Mouse (Mus musculus) frontal cortex, postnatal 25 days (tissue): ENCODE results near the gene Fmn2.

Source experiments
- DNase-seq, 2 experiments: peaks; one replicate each; pipeline ENCODE4 v3.0.0; 2022; ENCODE audit warnings: low spot score in 2 of 2

Fmn2 gene

DNA sequence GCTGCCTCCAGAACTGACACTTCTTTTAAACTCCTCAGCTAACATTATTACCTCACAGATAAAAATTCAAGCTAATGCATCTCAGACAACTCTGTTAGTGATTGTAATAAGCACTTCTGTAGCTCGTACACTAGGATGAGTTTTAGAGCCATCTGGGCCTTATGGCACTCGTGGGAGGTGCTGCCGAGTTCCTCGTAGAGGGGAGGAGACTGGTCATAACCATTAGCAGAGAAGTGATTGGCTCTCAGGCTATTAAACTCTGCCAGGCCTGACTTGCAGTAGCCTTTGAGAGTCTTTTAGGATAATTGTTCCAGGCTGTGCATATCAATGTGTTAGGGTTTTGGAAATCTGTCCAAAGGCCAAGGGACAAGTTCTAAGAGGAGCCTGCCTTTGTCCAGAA, 55.6 kb downstream of the Fmn2 start:
- DNase-seq = no peak

DNA sequence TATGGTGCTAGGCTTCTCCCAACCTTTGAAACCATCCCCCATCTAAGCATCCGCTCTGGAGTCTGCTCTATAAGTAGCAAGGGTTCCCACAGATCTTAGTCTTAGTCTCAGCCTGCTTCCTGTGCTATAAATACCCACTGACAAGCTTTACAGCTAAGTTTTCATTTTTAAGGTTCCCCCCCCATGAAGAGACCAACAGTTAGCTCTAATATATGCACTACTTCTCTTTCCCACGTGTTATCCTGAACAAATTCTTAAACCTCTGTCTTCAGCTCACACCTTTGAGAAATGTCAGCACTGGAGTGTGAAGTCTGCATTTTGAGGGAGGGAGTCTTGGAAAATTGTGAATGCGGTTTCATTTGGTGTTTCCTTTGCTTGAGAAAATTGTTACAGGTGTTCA, 56.2 kb downstream of the Fmn2 start:
- DNase-seq = no peak

DNA sequence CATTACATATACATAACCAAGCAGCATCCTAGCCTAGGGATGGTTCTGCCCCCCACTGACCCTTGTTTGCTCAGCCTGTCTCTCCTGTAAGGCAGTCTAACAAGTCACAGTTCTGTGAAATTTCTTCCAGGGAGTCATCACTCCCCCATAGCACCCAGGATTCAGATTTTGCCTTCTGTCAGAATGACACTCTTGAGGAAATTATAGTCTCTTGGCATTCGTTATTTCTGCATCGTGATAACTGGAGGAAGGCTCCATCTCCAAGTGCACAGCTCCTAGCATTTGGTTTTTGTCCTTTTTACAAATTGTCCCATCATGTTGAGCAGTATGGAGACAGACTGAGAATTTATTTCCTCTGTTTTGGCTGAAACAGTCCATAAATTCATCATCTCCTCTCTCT, 56.9 kb downstream of the Fmn2 start:
- no peak for DNase-seq

DNA sequence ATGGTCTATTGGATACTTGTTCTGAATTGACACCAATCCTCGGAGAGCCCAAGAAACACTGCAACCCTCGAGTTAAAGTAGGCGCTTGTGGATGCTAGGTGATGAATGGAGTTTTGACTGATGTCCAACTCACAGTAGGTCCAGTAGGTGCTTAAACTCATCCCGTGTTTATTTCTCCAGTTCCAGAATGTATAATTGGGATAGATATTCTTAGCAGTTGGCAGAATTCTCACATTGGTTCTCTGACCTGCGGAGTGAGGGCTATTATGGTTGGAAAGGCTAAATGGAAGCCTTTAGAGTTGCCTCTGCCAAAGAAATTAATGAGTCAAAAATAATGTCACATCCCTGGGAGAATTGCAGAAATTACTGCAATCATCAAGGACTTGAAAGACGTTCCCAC, 62.9 kb downstream of the Fmn2 start:
- no peak for DNase-seq

DNA sequence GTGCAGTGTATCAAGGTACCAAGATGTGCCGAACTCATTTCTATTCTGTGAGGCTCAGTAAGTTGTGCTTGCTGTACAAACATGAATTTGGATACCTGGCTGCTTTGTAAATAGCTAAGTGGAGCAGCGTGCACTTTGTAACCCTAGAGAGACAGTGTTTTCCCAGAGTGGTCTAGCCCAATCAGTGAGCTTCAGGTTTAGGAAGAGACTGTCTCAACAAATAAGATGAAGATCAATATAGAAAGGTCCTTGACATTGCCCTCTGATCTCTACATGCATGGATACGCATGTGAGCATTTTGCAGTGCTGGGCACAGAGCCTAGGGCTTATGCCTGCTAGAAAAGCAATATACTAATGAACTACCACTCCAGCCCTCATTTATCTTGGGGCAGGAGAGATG, 67.0 kb downstream of the Fmn2 start:
- DNase-seq = no peak

DNA sequence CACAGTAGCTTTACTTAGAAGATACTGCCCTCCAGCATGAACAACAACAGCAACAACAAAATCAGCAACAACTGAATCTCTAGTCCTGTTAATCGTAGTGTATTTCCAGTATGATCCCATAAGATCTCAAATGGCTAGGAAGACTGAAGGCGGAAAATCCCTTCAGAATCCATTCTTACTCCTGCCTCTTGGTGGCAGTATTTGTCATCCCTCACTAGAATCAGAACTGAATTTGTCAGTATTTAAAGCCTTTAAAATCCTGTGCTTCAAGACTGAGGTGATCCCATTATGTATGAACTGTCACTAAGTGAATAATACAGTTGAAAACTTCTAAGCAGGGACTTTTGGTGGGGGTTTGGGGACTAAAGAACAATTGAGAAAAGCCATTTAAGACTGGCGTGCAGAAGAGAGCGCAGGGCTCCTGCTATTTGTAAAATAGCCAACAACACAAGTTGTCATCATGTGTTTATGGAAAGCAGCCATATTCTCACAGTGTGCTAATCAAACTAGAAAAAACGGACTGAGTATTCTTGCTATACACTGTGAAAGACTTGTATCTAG, 90.9 kb downstream of the Fmn2 start:
- DNase-seq = no peak

DNA sequence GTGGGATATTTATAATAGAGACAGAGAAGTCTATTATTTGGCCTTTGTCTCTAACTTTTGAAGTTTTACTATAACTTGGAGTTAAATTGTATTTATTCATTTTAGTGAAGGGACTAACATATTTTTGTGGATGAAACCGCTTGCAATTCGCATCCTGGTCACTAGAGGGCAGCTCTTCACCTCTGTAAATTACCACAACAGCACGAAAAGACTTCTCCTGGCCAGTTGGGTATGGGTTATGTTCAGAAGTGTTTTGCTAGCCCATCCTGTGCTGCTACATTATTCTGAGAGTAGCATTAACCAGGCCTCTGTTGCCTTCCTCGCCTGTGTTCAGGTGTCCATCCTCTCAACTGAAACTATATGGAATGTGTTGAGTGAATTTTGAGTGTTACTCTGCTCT, 93.4 kb downstream of the Fmn2 start:
- peak; percentile 65 to 72 for DNase-seq

DNA sequence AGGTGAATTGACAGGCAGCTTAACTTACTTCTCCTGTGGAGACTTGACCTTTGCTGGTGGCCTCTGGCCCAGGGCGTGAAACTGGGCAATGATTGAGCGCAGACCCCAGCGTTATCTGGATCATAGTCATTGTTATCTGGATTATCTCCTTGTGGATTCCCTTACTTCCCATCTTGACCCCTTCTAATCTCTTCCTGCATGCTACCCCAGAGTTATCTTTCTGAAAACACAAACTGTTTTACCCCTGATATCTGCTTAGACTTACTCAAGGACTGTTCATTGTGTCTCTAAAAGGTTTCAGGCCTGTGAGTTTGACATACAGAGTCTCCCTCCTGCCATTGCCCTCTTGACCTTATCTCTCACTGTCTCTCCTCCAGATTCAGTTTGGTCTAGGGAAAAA, 95.9 kb downstream of the Fmn2 start:
- DNase-seq = no peak

DNA sequence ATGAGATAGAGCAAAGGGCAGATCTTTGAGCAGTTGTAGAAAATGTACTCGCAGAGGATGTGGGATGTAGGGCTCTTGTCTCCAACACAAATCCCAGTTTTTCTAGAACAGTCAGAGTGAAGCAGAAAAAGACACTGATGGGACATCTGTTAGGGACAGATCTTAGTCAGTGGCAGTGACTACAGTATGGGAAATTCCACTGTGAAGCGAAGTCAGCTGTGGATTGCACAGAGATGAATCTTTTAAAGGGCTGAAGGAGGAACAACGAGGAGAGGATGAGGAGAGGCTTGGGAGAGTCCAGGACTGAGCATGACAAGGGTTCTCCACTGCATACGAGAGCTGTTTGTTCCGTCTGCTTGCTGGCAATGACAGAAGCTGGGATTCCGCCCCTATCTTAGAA, 96.6 kb downstream of the Fmn2 start:
- DNase-seq = no peak

DNA sequence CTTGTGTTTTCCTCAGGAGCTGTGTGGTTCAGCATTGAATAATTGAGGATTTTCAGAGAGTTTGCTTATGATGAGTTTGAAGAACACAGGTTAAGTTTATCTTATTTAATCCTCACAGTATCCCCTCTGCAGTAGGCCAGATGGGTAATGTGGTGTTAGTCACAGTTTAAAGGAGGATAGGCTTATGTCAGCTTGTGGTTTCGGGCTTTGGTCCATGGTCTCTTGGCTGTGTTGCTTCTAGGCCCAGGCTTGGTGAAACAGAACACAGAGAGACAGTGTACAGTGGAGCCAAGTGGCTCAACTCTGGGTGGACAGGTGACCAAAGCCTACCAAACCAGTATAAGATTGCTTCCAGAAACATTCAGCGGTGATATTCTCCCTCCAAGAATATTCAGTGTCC, 98.4 kb downstream of the Fmn2 start:
- DNase-seq = no peak

DNA sequence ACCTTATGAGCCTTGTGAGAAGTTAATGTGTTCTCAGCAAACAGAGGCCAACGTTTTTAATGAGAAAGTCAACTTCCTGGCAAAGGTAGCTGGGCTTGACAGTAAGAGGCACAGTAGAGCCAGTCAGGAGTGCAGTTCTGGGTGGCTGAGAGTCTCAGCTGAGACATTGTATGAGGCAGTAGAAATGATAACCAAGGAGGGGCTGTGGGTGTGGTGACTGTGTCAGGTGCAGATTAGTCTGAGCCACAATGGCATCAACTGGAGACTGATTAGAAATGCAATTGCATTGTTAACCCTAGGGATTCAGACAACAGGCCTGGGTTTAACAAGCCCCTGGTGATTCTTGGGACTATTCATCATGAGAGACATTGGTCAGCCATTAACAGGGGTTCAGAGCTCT, 99.0 kb downstream of the Fmn2 start:
- DNase-seq = no peak

DNA sequence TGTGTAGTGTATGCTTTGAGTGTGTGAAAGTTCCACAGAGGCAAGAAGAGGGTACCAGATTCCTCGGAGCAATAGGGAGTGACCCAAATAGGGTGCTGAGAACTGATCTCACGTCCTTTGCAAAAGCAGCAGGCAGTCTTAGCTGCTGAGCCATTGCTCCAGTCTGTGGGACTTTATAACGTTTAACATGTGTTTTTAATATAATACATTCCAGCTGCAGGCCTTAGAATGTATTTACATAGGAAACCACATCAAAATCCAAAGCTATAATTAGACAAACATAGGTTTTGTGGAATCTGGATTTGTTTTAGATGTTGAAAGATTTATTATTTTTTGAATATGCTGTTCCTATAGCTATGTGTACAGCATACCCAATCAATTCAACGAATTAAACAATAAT, 115.7 kb downstream of the Fmn2 start:
- DNase-seq = no peak

DNA sequence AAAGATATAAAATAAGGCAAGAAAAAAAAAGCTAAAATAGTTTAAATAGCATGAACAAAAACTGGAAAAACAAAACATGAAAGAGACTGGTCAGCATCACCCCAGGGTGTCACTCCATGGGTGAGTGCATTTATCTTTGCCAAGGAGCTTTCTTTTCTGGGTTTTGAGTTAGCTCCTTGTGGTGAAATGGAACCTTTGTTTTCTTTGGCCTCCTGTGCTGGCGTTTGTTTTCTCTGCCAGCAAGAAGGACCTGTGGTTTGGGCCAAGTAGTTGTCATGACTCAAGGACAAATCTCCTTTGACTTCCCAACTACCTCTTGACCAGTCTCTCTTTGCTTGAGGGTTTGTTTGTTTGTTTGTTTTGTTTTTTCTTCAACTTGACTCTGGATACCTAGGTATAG, 119.9 kb downstream of the Fmn2 start:
- no peak for DNase-seq

DNA sequence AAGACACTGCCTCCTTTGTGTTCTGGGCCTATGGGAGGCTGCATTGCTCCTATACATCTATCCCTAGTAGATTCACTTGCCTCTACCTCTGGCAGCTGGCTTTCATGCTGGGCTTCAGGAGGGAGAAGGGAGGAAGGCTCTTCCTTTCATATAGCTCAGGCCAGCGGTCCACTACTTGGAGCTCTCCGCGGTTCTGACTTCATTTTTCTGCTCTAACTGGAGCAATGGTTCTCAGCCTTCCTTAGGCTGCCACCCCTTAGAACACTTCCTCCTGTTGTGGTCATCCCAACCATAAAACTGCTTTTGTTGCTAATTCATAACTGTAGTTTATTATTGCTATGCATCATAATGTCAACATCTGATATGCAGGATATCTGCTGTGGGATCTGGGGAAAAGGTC, 121.4 kb downstream of the Fmn2 start:
- DNase-seq = no peak

DNA sequence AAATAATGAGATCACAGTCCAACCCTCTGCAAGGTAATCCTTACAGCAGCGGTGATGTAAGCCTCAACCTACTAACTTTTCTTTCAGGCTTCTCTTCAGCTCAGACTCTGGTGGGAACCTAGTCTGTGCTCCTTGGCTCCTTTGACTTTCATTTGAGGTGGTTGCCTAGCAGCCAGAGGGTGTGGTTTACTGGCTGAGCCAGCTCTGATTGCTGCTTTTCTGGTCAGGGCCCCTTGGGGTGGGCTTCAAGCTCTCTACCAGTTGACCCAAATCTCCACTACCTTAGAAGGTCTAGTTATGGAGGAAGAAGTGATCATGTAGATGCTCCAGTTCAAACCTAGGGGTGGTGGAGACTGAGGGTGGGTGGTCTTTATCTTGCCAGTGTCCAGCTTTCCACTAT, 128.4 kb downstream of the Fmn2 start:
- DNase-seq = no peak

DNA sequence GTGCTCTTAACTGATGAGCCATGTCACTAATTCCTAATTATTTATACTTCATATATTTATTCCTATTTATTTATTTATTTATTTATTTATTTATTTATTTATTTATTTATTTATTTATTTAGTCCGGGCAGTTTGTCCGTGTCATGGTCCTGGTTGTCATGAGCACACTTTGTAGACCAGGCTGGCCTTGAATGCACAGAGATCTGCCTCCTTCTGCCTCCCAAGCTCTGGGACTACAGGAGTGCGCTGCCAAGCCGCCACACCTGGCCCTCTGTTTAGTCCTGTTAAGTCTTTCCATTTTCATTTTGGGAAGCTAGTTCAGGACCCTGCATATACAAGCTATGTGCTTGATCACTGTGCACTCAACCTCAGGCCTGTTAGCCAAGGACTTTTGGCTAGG, 134.7 kb downstream of the Fmn2 start:
- DNase-seq = no peak

DNA sequence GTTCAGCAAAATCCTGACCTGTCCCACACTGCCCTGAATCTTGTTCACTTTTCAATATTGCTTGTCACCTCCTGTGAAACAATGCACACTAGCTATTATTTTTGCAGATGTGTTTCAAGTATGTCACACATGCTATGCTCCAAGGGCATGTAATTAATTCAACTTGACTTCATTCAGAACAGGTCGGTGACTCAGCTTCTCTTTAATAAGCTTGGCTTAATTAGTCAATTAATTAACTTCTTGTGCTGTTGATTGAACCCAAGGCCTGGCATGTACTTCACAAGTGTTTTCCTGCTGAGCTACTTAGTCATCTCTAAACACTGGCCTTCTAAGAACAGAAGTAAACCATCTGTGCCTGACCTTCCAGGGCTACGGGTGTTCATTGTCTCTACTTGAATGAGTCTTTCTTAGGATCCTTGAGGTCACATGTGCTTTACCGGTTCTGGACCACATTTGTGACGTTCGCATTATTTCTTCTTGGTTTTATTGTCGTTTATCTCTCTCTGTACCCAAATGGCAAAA, 136.0 kb downstream of the Fmn2 start:
- no peak for DNase-seq

DNA sequence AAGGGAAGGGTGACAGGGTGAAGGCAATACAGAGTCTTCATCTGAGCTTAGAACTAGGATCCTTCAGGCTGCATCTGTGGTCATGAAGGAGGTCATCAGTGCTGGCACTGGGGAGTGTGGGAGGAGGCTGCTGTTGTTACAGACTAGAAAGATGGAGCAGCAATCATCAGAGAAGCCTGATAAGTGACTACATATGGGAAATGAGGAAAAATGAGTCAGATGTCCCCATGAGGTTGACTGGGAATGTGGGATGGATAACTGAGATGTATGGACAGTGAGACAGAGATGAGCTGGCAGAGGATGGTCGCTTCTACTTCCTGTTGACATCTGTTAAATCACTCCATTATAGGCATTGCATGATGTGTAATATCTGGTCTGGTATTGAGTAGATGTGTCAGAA, 139.3 kb downstream of the Fmn2 start:
- DNase-seq = no peak

DNA sequence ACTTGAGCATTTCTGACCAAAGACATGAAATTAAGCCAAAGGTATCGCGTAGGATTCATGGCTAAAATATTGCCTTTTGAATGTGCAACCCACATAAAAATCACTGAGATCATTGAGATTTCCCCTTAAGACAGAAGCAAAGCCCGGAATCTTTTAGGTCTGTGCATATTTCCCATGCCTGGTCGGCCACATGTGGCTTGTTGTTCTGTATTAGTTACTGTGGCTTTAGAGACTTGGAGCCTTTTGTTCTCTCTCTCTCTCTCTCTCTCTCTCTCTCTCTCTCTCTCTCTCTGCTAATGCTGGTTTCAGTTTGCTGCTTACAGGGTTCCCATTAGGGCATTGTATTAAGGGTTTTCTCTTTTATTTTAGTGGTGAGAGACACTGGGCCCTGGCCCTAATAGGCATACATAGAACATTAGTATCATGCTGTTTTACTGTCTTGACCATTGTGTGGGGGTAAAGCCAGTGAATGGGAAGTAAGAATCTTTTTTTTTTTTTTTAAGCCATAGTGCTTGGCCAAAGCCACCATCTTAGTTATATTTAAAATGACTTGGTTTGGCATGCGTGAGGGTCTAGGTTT, 141.9 kb downstream of the Fmn2 start:
- no peak for DNase-seq

DNA sequence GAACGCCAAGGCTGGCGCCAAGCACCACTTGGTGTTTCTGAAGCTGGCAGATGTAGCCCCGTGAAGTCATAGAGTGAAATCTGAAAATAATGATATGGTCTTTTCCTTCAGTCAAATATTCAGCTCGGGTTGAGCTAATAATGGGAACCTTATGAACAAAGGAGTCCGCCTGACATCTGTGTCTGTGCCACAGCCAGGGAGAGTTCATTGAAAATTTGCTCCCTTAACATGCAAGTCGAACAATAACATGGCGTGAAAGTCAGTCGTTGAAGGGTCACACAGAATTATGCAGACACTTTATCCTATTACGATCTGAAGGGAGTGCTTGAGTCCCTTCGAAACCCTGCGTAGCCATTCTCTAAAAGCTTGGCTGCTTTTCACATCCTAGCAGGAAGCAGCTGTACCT, 147.8 kb downstream of the Fmn2 start:
- DNase-seq = no peak

DNA sequence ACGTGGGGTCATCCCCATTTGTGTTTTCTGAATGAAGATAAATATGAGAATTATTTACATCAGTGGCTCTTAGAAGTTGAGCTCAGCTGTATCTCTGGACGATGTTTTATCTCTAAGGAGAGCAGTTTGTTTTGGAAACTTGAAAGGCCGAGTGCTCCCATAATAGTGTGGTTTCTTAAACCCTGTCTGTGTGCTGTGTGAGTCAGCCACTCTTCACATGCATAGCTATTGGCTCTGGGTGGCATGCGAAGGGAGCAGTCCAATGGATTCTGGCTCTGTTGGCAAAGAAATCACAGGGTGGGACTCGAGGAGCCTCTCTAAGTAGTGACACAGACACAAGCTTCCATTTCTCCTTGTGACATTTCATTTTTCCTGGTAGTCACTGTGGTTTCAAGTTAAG, 152.9 kb downstream of the Fmn2 start:
- no peak for DNase-seq

DNA sequence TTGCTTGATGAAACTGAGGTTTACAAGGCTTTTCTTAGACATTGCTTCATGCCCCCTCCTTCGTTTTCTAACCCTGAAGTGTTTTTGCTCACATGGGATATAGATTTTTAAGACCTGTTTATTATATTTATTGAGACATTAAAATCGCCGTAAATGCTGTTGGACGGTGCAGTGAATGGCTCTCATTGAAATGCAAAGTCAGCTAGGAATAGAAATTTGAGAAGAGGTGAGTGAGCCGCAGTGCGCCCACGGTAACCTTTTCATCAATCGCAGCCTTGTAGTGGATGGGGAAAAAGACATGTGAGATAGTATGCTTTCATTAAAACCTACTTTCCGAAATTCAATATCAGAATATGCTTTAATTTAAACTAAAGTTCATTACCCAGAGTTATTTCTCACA, 153.7 kb downstream of the Fmn2 start:
- DNase-seq = no peak

DNA sequence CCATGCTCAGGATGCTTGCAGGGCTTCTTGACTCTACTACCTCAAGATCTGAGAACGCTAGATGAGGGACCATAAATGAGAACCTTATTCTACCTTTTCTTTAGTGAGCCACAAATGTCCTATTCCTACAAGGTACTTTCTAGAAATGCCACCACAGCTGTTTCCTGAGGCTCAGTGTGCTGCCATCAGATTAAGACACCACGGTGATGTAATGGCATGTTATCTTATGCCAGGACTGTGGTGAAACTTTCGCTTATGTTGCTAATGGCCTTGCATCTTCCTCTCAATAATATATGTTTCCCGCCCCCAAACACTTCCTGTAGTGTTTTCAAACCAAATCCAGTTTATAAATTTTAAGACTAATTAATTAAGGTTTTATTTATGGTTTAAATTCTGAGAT, 154.9 kb downstream of the Fmn2 start:
- DNase-seq = no peak
